Mouse (Mus musculus) heart, postnatal 0 days (tissue): ENCODE measurements around the gene Tef. TPM values are rescaled to one million over a fixed set of nuclear protein-coding genes. Genes with fewer than 3 reads are reported as not detected.
A peak's percentile ranks its signal among the peaks of the same experiment; 100 is the strongest.

Experiments
- ATAC-seq: fragments of 200-750 bp; cut with Nextera tagmentation; 2 replicates; pipeline ENCODE4 v1.8.0; 2017; ENCODE audit warnings: low read depth, moderate number of reproducible peaks, moderate library complexity; ENCODE audit not compliant: insufficient read depth
- DNase-seq: peaks from one replicate; pipeline ENCODE4 v3.0.0-alpha.2; 2016; ENCODE audit warnings: low spot score
- H3K27ac ChIP-seq: fragments of 300-500 bp; sonication (generic); 2 replicates; pipeline ENCODE4 v1.5.1; 2014; ENCODE audit warnings: low read depth, mild to moderate bottlenecking
- H3K27me3 ChIP-seq: fragments of 300-500 bp; sonication (generic); 2 replicates; pipeline ENCODE4 v1.6.1; 2014; ENCODE audit warnings: low read length, mixed read lengths; ENCODE audit not compliant: control insufficient read depth, insufficient read depth
- H3K36me3 ChIP-seq: fragments of 300-500 bp; sonication (generic); replicated peaks from 2 replicates; pipeline ENCODE4 v1.6.1; 2014; ENCODE audit warnings: low read length, mixed read lengths; ENCODE audit not compliant: control insufficient read depth, insufficient read depth
- H3K4me1 ChIP-seq: fragments of 300-500 bp; sonication (generic); 2 replicates; pipeline ENCODE4 v1.6.1; 2014; ENCODE audit warnings: antibody characterized with exemption; ENCODE audit not compliant: control insufficient read depth, insufficient read depth
- H3K4me2 ChIP-seq: fragments of 300-500 bp; sonication (generic); 2 replicates; pipeline ENCODE4 v1.6.1; 2014; ENCODE audit warnings: low read depth, mild to moderate bottlenecking, low read length, moderate library complexity
- H3K4me3 ChIP-seq: fragments of 300-500 bp; sonication (generic); 2 replicates; pipeline ENCODE4 v1.5.1; 2014; ENCODE audit warnings: low read depth, low read length
- H3K9ac ChIP-seq: fragments of 300-500 bp; sonication (generic); replicated peaks from 2 replicates; pipeline ENCODE4 v1.6.1; 2014; ENCODE audit warnings: low read depth, low read length, mixed read lengths
- H3K9me3 ChIP-seq: fragments of 300-500 bp; sonication (generic); replicated peaks from 2 replicates; pipeline ENCODE4 v1.6.1; 2016; ENCODE audit warnings: low read length; ENCODE audit not compliant: control insufficient read depth
- CTCF ChIP-seq: IDR thresholded peaks from 2 replicates; pipeline ENCODE4 v1.5.1; 2016; ENCODE audit warnings: antibody characterized with exemption, control low read depth, low read depth
- EP300 ChIP-seq: IDR thresholded peaks from 2 replicates; pipeline ENCODE4 v1.6.1; 2016; ENCODE audit warnings: antibody characterized with exemption, low read depth
- WGBS: fragments of 180-500 bp; shearing (Covaris S2); extraction: QIAGEN DNeasy Blood & Tissue Kit; methylation state at CpG from one replicate; pipeline ENCODE4 v1.1.7; 2014; 5-methylcytosine and 5-hydroxymethylcytosine counted together
- polyA plus RNA-seq: library from polyadenylated mRNA; unstranded; fragments of >200 nt; fragmentation: Nextera tagmentation; extraction: Ambion mirVana; gene quantifications from 2 replicates; pipeline ENCODE4 v1.2.1, GENCODE M21; 2015
- total RNA-seq: library from RNA; depleted of rRNA; stranded (reverse); fragments of >200 nt; gene quantifications from 2 replicates; pipeline ENCODE4 v1.2.3, GENCODE M21; 2014; ENCODE audit warnings: low replicate concordance

Tef gene
- total and polyA plus RNA-seq, 2 experiments from 2014 or later: 27.8 to 41.5 TPM

GRCm38 (mm10) chr15:81859330-81860255, 57.4 kb downstream of the Tef start:
- peaks cover 10% of the 10 kb centered on the region; the same call in 1 of the 2 replicates for H3K4me1 ChIP-seq
- peak overlapping the region; percentile 86 for H3K4me3 ChIP-seq
- H3K9ac ChIP-seq: peak overlapping the region; percentile 88
- H3K27me3 ChIP-seq: no peaks in the 10 kb centered on the region
- ATAC-seq: peak; percentile 81
- H3K4me2 ChIP-seq: peak overlapping the region; percentile 85
- H3K27ac ChIP-seq: peak overlapping the region; percentile 96
- TF ChIP-seq CTCF (no peak), EP300 (peak; percentile 81)
- DNase-seq: peak; percentile 99
- peaks cover 8% of the 10 kb centered on the region; the same call in 1 of the 2 replicates for H3K36me3 ChIP-seq
- H3K9me3 ChIP-seq: no peaks in the 10 kb centered on the region
- under 1% methylated on average over 39 of the region's 39 CpGs for WGBS

GRCm38 (mm10) chr15:81860471-81861135, 58.4 kb downstream of the Tef start:
- ATAC-seq (no peak), DNase-seq (peak; percentile 53)
- TF ChIP-seq EP300 (no peak), CTCF (no peak)
- Histone ChIP-seq H3K4me1 (peaks cover 6% of the 10 kb centered on the region; the same call in 1 of the 2 replicates), H3K9me3 (no peaks in the 10 kb centered on the region), H3K27ac (peak overlapping the region; percentile 69), H3K27me3 (no peaks in the 10 kb centered on the region), H3K4me3 (peak overlapping the region; percentile 86), H3K36me3 (peaks cover 15% of the 10 kb centered on the region), H3K9ac (no peak overlapping the region), H3K4me2 (peak overlapping the region; percentile 85)
- WGBS: 31% methylated on average over 8 of the region's 8 CpGs

- no peaks in the 10 kb centered on the region for H3K9me3 ChIP-seq
- peaks cover 6% of the 10 kb centered on the region; the same call in 1 of the 2 replicates for H3K4me1 ChIP-seq
- no peak overlapping the region for H3K27ac ChIP-seq
- no peak overlapping the region for H3K4me3 ChIP-seq
- no peak overlapping the region for H3K9ac ChIP-seq
- WGBS: 88% methylated on average over 7 of the region's 7 CpGs
- no peak overlapping the region for H3K4me2 ChIP-seq
- ATAC-seq (no peak), DNase-seq (no peak)
- peaks cover 52% of the 10 kb centered on the region for H3K36me3 ChIP-seq
- TF ChIP-seq CTCF (no peak), EP300 (no peak)
- no peaks in the 10 kb centered on the region for H3K27me3 ChIP-seq
These were observed 62.0 kb downstream of the Tef start for GRCm38 (mm10) chr15:81864238-81864637.

- ATAC-seq: no peak
- H3K4me3 ChIP-seq: no peak overlapping the region
- no peak for DNase-seq
- TF ChIP-seq EP300 (no peak), CTCF (no peak)
- H3K27me3 ChIP-seq: no peaks in the 10 kb centered on the region
- H3K9ac ChIP-seq: no peak overlapping the region
- peaks cover 57% of the 10 kb centered on the region for H3K36me3 ChIP-seq
- no peak overlapping the region for H3K4me2 ChIP-seq
- H3K9me3 ChIP-seq: no peaks in the 10 kb centered on the region
- H3K4me1 ChIP-seq: peaks cover 11% of the 10 kb centered on the region
- WGBS: over 99% methylated on average over 5 of the region's 5 CpGs
- no peak overlapping the region for H3K27ac ChIP-seq
These were observed 67.8 kb downstream of the Tef start for GRCm38 (mm10) chr15:81869985-81870384.

DNA sequence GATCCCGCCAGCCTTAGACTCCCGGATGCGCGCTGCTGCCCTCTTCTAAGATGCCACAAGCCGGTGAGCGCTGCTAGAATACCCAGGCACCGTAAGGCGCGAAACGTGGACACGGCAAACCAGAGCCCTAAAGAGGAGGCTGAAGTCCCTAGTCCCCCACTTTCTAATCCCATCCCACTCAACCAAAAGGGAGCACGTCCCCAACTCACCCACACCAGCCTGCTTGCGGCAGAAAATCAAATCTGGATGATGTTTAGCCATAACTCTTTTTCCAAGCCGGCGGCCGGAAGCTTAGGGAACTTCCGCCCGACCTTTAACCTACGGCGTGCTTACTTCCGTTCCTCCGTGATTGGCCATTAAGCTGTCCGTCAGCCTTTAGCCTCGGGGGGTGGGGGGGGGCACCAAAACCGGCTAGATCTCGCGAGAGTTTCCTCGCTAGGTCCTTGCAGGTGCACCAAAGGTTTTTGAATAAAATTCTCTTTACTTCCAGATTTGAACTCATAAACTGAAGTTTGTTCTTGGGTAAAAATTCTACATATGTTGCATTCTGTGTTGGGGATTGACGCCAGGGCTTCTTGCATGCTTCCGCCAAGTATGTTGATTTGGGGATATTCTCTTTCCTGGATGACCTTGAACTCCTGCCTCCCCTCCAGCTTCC, 69.5 kb downstream of the Tef start, which contains the start of gene Phf5a:
Phf5a (minus strand) TSS at position 308 of the 658 bp plus-strand sequence.
- Histone ChIP-seq H3K27ac (peak within 1 kb of the TSS; percentile 98), H3K27me3 (no peaks in the 10 kb centered on the region), H3K36me3 (peaks cover 41% of the 10 kb centered on the region), H3K4me3 (peak within 1 kb of the TSS; percentile 98), H3K9me3 (no peaks in the 10 kb centered on the region), H3K4me2 (peak within 1 kb of the TSS; percentile 85), H3K9ac (peak within 1 kb of the TSS; percentile 95), H3K4me1 (peaks cover 15% of the 10 kb centered on the region)
- WGBS: under 1% methylated on average over 30 of the region's 30 CpGs
- peak; percentile 94 for DNase-seq
- TF ChIP-seq EP300 (peak; percentile 100), CTCF (no peak)
- peak; percentile 90 for ATAC-seq
